ENCODE assay signal across 16 mouse cellular contexts in genomic region chr19:46996095-46996494, GRCm38 (mm10). TPM values are rescaled to one million over a fixed set of nuclear protein-coding genes. Genes with fewer than 3 reads are reported as not detected.
"Had no signal": no experiment of that assay in that cellular context is flagged by ENCODE, and none has a peak within 500 bp of the region (broad histone marks: within the 10 kb centered on the region; RNA-seq: fewer than 3 reads in every experiment).

No protein-coding gene starts in this region.

- H3K4me3 ChIP-seq: limb, embryonic 15.5 days; liver, embryonic 12.5 days; midbrain, embryonic 10.5 days; myocyte; neural tube, embryonic 15.5 days had no signal

- ATAC-seq: liver, embryonic 12.5 days had no signal

- H3K27ac ChIP-seq: limb, embryonic 15.5 days; liver, embryonic 12.5 days; midbrain, embryonic 10.5 days; neural tube, embryonic 15.5 days had no signal

- DNase-seq: kidney, postnatal 10 days; layer of hippocampus, adult 9-11 months; layer of hippocampus, postnatal 36 days; lung, embryonic 14.5 days; lung, postnatal 10 days; lung, postnatal 4 days; midbrain, embryonic 14.5 days; right cerebral cortex, adult 18-20 months; right cerebral cortex, postnatal 25 days; thymus, postnatal 36 days had no signal

- H3K27me3 ChIP-seq: limb, embryonic 15.5 days; liver, embryonic 12.5 days; neural tube, embryonic 15.5 days had no signal

- H3K4me1 ChIP-seq: limb, embryonic 15.5 days; midbrain, embryonic 10.5 days; neural tube, embryonic 15.5 days had no signal

RNA-seq across cellular contexts. Expression of gene Ina, which starts 18.4 kb away (rescaled TPM):
- total RNA-seq: megakaryocyte, adult 5-6 weeks had no signal
- polyA plus RNA-seq: myocyte had no signal
